Mouse (Mus musculus) megakaryocyte-erythroid progenitor cell, adult 5-6 weeks (primary cell): ENCODE results near the gene Upf1. TPM values are rescaled to one million over a fixed set of nuclear protein-coding genes. Genes with fewer than 3 reads are reported as not detected.

ENCODE experiments used
- ATAC-seq: replicated peaks from 2 replicates; pipeline ENCODE4 v1.8.0; 2016; ENCODE audit warnings: mild to moderate bottlenecking, inconsistent platforms; ENCODE audit not compliant: severe bottlenecking, poor library complexity, low FRiP score, low TSS enrichment
- total RNA-seq, 2 experiments: library from RNA; stranded (forward) in 1 of 2; stranded (reverse) in 1 of 2; fragments of 200-1000, 215-1000 nt in 1 of 2; fragments of >200 nt in 1 of 2; fragmentation: Nextera tagmentation in 1 of 2; gene quantifications; 2 replicates each; pipeline ENCODE4 v1.2.3; 2014 to 2017

The Upf1 gene
- total RNA-seq, 2 experiments from 2014 or later = 44.1 to 46.7 TPM

DNA sequence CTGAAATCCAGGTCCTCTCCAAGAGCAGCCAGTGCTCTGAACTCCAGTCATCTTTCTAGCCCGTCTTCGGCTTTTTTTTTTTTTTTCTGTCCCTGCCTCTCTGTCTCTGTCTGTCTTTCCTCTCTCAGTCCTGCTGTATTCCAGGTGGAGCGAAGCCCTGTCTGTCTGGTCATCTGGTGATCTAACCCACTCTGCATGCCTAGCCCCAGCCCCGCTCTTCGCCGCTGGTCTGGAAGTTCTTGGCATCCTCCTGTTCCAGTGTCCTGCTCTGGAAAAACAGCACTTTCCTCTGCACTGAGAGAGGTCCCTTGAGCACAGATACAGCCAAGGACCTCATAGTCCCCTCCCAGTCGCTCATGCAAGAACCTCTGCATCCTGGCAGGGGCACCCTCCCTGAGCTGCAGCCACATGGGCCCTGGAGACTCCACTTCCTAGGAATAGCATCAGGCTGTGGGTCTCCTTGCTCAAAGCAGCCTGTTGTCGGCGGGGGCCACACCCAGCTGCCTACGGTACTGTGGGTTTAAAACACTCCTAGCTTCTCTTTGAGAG lies 8.5 kb upstream of the Upf1 start:
- ATAC-seq = no peak

DNA sequence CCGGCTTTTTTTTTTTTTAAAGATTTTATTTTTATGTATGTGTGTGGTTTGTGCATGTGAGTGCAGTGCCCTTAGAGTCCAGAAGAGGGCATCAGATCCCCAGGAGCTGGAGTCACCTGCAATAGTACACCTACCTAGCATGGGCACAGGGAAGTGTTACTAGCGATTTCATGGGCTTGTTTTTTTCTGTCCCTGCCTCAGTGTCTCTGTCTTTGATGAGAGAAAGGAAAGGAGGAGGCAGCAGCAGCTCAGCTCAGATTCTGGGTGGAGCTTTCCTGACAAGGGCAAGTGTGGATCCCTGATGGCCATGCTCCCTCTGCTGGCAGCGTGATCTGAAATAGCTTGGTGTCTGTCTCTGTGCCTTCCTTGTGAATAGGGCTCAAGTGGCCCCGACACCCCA lies 7.7 kb upstream of the Upf1 start:
- ATAC-seq = peak; percentile 67; the same call in 1 of the 2 replicates

DNA sequence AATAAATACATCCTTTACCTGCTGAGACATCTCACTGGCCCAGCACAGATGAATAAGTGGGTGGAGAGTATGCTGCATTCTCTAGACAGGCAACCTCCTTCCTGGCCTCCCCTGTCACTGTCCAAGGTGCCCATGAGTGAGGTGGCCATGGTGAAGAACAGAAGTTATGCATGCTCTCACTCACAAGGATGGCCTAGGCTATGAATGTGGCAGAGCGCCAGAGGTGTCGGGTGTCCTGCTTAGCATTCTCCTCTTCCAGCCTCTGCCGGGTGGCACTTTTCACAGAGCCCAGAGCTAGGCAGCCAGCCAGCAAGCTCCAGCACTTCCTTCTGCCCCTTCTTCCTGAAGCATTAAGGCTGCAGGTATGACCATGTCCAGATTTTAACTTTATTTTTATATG lies 6.3 kb upstream of the Upf1 start:
- no peak for ATAC-seq

DNA sequence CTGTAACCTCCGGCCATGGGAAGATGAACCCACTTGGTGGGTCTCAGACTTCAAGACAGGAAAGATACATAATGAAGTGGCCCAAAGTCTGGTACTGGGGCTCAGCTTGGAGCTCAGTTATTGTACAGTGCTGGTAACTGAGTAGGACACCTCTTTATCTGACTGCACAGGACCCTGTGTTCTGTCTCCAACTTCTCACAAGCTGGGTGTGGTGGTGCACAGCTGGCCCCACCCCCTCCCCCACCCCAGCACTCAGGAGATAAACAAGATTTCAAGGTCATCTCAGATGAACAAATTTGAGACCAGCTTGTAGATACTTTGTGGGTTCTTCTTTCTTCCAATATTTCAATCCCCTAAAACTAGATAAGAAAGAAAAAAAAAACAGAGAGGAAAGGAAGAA lies 3.0 kb upstream of the Upf1 start:
- peak; percentile 61 for ATAC-seq

DNA sequence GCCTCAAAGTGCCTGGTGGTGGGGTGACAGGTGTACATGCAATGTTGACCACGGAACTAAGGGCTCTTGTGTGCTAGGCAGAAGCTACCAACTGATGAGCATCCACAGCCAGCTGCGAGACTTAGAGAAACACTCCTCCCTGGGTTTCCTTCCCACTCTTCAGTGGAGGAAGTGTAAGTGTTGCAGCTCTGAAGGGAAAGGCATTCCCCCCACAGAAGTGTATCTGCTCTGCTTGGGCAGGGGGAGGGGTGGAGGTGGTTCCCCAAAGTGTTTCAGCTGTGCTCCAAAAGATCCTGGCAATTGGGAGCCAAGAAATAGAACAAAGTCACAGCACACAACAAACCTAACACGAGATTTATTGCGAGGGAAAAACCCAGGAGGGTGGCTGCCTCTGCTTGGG lies 926 bp upstream of the Upf1 start:
- ATAC-seq = no peak

DNA sequence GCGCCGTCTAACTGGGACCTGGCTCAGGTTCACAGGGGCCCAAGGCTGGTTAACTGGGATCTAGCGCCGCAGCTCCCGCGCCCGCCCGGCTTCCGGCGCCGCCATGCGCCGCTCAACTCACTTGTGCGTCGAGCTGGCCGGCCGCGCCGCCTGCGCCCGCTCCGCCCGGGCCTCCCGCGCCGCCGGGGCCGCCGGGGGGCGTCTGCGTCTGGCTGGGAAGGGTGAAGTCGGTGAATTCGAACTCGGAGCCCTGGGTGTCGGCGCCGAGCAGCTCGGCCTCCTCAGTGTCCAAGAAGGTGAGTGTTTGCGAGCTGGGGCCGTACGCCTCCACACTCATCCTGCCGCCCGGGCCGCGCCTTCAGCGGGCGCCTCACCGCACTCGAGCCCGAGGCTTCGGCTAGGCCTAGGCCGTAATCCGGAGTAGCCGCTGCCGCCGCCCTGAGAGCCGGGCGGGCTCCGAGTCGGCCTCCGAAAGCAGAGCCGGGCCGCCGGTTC lies 374 bp downstream of the Upf1 start:
- ATAC-seq = no peak

DNA sequence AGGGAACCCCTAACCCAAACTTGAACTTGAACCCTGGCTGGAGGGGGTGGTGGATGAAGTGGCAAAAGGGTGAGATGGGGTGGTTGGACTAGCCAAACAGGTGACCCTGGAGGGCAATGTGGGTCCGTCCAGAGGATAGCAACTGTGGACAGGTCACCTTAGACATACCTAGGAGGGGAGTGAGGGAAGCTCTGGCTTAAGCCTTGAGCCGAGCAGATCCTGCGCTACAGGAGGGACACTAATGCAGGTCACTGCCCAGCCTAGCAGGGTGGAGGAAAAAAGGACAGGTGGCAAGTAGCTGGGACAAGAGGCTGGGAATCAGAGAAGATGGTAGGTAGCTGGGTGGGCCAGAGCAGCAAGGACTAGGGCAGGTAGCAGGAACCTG lies 1.1 kb downstream of the Upf1 start:
- ATAC-seq = no peak

DNA sequence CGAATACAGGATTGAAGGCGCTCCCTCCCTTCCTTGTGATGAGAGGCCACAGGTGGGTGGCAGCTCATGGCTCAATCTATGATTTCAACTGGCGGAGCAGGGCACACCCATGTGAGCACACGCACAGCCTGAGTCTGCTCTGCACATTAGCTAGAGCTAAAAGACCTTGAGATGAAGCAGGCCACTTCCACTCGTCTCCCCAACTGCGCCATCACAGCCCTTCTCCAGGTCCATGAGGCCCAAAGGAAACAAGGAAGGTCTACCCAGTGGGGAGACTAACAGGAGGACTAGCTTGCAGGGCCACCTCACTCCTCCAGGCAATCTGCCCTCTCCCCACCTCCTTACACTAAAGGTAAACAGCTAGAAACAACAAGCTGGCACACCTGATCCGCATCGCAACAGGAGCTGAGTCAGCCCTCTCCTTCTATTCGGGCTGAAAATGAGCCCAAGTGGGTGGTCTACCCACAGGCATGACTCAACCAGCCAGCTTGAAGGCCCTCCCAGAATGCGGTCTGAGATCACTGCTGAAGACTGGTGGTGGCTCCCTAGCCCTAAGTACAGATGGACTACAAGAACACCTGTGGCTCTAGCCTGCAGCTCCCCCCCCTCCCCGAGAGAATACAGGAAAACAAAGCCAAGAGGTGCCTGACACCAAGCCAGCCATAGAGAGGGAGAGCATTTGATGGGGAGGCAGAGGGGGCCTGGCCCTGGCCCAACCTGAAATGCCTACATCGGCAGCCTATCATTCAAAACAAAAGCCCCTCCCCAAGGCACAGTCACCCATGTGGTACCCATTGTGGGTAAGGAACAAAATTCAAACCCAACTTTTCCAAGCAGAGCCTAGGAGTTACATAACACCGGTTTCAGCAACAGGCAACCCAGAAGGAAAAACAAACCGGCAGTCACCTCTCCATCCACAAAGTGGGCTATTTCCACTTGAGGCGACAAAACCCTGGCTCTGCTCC lies 1.8 kb downstream of the Upf1 start:
- no peak for ATAC-seq

DNA sequence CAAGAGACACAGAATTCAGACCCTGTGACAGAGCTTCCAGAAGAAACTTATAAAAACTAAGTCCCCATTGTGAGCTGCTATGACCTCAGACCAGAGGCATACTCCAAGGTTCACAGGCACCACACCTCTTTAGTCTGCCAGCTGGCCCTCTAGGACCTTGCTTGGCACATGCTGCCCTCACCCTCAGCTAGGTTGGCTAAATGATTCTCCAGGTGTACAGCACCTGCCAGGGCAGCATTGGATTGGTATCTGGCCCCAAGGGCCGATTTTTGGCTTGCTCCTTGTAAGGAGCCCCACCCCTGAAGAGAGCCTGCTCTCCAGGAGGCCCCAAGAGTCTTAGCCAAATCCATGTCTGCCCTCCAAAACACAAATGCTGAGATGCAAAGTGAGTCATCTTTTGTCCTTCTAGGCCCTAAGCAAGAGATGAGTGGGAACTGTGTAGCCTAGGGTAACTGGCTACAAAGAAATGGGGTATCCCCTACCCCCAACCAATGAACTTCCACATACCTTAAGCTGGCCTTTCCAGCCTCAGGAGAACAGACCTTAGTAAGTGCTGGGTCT lies 5.1 kb downstream of the Upf1 start:
- ATAC-seq = no peak

DNA sequence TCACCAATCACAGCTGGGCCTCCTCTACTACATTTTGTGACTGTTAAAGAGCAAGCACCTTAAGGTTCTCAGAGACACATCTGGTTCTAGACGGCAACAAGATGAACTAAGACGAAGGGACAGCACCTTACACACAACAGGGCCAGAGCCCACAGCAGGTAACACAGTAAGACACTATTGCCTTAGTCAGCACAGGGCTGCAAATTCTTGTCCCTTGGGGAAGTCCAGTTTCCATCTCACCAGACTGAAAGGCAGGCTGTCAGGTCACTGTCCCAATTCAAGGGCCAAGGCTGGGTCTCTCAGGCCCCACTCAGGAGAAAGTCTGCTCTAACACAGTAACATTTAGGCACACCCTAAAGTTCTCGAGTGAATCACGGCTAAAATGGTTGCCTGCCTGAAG lies 5.6 kb downstream of the Upf1 start:
- ATAC-seq = no peak

DNA sequence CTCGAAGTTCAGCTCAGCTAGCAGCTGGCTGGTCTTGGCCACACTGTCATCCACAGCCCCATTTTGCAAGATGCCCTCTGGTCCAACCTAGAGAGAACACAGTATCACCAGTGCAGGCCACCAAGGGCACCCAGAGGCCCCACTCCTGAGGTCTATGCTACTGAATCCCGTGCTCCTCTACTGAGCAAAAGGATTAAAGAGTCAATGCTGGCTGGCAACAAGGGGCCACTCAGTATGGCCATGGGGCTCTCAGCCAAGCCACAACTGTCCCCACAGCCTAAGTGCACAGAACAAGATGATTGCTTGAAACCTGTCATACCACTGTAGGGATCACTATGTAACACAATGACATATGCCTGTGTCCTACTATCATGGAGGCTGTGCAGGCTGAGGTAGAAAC lies 8.8 kb downstream of the Upf1 start:
- ATAC-seq = no peak

DNA sequence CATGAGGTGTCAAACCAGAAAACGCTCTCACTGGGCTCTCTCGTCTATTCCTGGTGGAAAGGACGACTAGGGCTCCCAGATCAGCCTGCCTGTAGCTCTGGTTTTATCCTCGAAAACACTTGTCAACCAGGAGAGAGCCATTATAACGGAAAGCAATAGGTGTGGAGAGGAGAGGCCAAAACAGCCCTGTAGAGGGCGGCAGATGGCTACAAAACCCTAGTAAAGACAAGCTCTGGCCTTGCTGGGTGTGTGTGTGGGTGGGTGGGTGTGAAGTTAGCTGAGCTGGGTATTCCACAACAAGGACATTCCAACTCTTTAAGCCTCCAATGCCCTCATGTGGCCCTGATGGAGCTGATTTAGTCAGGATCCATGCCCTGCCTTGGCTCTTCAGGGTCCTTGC lies 9.4 kb downstream of the Upf1 start:
- ATAC-seq = 0 out of 2 replicates have a peak, but pooled peaks have one; percentile 33

DNA sequence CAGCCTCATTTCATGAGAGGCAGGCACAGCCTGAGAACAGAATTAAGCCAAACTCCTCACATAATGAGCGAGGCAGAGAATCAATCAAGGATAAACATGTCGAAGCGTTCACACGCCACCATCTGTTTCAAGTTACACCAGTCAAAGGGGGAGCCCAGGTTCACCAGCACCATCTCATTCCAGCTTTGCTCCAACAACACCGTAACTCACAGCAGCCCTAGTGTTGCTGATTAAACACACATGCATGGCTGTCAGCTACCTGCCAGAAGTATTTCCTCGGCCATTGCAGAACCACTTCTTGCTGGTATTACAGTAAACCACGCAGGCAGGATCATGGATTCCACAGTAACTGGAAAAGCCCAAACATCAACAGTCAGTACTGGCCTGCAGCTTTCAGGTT lies 10.0 kb downstream of the Upf1 start:
- ATAC-seq = no peak

DNA sequence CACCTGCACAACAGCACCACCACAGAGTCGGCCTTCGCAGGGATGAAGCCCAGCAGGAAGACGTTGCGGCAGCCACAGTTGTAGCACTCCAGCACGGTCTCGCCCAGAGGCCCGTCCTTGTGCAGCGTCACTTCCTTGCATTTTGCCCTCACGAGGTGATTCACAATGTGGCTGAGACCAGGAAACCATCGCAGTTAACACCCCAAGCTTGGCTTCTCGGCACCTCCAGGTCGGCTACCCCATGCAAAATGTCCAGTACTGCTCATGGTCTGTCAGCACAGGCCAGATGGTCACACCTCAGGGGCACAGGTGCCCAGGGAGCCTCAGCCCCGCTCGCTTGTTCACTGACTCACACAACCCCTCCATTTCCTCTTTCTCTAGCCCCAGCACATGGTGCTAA lies 11.1 kb downstream of the Upf1 start:
- ATAC-seq = no peak

DNA sequence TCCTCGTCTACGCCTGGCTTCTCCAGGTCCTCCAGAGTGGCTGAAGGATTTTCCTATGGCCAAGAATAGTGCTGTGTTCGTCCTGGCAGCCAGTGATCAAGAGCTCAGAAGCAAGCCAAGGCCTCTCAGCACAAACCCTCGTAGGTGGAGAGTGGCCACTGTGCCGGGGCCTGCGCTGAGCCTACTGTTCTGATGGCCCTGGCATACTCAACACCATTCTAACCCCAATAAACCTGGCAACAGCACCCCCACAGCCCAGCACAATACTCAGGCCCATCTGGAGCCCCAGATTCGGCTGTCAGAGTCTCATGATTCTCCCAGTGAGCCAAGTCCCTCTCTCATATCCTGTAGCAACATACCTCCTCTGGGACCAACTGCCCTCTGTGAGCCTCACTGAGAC lies 12.4 kb downstream of the Upf1 start:
- ATAC-seq = no peak

DNA sequence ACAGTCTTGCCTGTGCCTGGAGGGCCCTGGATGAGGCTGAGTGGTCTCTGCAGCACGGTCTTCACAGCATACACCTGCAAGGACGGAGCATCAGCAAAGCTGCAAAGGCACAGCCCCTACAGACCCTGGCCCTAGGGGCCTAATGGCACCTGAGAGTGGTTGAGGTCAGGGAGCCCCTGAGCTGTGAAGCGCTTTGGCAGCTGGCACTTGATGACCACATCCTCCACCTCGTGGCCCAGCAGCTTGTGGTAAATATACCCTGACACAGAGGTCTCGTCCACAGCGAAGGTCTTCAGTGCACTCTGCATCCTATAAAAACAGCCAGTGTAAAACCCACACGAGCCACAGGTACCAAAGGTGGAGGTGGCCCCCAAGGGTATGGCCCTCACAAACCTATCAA lies 14.1 kb downstream of the Upf1 start:
- ATAC-seq = no peak

DNA sequence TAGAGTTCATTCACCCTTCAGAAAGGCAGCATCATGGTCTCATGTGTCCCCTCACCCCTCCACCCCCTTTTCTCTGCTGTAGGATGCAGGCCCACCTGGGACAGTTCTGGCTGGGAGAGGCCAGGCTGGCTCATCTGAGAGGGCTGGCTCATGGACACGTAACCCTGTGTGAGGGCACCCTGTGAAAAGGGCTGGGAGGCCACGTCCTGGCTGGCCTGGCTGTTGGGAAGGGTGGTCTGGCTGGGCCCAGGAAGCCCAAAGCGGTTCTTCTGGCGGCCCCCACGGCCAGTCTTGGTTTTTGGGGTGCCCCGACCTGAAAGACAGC lies 20.2 kb downstream of the Upf1 start:
- ATAC-seq = no peak

DNA sequence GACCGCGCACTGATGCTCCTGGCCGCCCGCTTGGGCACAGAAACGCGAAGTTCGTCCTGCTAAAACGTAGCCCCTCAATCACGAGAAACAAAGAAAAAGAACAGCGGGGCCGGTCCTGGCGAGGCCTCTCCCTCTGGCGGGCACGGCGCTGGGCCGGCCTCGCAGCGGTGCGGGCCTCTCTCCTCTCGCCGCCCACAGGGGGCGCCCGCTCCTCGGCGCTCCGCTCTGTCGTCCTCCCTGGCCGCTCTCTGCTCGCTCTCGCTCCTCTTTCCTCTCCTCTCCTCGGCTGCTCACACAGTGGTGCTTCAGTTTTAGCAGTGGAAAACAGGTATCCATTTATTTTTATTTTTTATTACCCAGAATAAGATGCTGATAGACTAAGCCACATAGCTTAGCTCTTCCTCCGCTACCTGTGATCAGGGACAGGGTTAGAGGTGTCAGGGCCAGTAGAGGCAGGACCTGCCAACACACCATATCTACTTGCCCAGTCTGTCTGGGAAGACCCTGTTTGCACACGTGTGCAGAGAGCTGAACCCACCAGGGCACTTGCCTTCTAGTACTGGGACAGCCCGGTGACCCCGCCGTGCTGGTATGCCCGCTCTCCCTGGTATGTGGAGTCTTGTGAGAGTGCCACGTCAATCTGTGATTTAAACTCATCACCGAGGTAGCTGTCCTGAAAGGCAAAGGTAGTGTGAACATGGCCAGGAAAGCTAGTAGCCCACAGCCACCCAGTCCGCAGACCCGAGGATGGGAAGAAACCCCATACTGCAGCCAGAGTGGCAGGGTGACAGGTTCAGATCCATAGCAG lies 20.8 kb downstream of the Upf1 start:
- ATAC-seq = no peak

DNA sequence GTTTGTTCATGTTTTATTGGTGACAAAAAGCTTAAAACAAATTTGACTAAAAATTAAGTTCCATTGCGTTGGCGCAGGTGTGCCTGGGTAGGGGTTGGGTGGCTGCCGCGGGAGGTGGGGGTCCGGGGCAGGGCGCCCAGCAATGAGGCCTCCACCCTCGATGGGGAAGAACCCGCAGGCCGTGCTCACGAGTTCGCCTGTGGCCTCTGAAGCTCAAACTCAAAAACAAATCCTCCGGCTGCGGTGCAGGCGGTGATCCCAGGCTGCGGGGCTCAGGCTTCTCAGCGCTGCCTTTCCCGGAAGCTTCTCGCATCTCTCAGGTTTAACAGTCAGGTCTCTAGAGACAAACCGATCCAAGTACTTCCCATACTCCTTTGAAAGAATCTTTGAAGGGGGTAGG lies 21.6 kb downstream of the Upf1 start:
- no peak for ATAC-seq

DNA sequence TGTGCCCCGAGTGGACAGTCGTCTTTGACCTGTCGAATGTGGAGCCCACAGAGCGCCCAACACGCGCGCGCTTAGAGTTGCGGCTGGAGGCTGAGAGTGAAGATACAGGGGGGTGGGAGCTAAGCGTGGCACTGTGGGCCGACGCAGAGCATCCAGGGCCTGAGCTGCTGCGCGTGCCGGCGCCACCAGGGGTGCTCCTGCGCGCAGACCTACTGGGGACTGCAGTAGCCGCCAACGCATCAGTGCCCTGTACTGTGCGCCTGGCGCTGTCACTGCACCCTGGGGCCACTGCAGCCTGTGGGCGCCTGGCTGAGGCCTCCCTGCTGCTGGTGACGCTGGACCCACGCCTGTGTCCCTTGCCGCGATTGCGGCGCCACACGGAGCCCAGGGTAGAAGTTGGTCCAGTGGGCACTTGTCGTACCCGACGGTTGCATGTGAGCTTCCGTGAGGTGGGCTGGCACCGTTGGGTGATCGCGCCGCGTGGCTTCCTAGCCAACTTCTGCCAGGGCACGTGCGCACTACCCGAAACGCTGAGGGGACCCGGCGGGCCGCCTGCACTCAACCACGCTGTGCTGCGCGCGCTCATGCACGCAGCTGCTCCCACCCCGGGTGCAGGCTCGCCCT lies 22.2 kb downstream of the Upf1 start:
- peak; percentile 36; the same call in 1 of the 2 replicates for ATAC-seq
